Mouse (Mus musculus): ENCODE measurements at regions not wholly inside any gene's neighbourhood (a gene's known extent, or its start where the extent isn't known, plus 50 kb on each side); places are given as distances from the start of the nearest gene placed in this dataset.

DNA sequence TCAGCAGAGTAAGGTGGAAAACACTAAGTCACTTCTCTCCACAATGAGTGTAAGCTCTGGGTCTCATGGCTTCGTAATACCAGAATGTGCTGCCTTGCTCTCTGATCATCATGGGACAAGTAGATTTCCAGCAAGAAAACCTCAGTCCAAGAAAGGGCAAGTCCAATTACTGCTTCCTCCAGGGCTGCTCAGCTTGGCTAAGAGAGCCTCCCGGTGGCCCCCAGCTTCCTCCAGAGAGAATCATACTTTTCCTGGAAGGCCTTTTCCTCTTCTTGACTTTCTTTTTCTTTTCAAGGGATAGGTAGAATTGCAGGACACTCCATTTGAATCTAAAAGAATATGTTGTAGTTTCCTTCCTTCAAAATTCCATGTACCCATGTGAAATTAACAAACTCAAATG, 326.8 kb upstream of the Pbx1 start:
- H3K36me3 ChIP-seq (ENCODE audit: control insufficient read depth, insufficient read depth, low read length): no peaks in the 10 kb centered on the region
- H3K4me2 ChIP-seq (replicated peaks; ENCODE audit: low read depth, low read length): no peak overlapping the region
- no peak for ATAC-seq (ENCODE audit: low FRiP score, low TSS enrichment)
- 68% methylated on average over 2 of the region's 2 CpGs for WGBS
- H3K27me3 ChIP-seq (ENCODE audit: control insufficient read depth, insufficient read depth, low read length): no peaks in the 10 kb centered on the region
- no peak overlapping the region for H3K27ac ChIP-seq (ENCODE audit: low read depth, low read length)
- 0 out of 2 replicates have a peak, but pooled peaks cover 3% of the 10 kb centered on the region for H3K4me1 ChIP-seq (ENCODE audit: control insufficient read depth, insufficient read depth, low read length)
- H3K9ac ChIP-seq (ENCODE audit: low read depth, low read length): no peak overlapping the region
- no peaks in the 10 kb centered on the region for H3K9me3 ChIP-seq (ENCODE audit: control insufficient read depth, low read length)
- no peak overlapping the region for H3K4me3 ChIP-seq (ENCODE audit: low read length)

DNA sequence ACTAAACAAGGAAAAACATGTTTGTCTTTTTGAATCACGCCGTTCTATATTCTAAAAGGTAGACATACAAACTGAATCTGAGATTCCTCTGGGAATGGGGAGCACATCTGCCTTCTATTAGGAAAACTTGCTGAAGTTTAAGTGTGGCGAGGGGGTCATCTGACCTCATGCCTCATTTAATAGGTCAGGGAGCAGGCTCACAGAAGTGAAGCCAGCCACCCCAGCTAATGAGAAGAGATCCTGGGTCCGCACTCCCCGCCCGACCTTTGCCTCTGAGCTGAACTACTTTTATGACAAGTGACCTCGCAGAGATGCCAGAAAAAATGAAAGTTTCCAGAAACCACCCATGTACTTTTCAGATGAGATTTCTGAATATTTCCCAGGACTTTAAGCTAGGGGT, 322.1 kb upstream of the Pbx1 start:
- no peak overlapping the region for H3K27ac ChIP-seq (ENCODE audit: low read depth, low read length)
- 0 out of 2 replicates have a peak, but pooled peaks cover 3% of the 10 kb centered on the region for H3K4me1 ChIP-seq (ENCODE audit: control insufficient read depth, insufficient read depth, low read length)
- no peak overlapping the region for H3K9ac ChIP-seq (ENCODE audit: low read depth, low read length)
- no peaks in the 10 kb centered on the region for H3K36me3 ChIP-seq (ENCODE audit: control insufficient read depth, insufficient read depth, low read length)
- no peak overlapping the region for H3K4me2 ChIP-seq (replicated peaks; ENCODE audit: low read depth, low read length)
- H3K27me3 ChIP-seq (ENCODE audit: control insufficient read depth, insufficient read depth, low read length): no peaks in the 10 kb centered on the region
- 26% methylated on average over 7 of the region's 7 CpGs for WGBS
- no peaks in the 10 kb centered on the region for H3K9me3 ChIP-seq (ENCODE audit: control insufficient read depth, low read length)
- H3K4me3 ChIP-seq (ENCODE audit: low read length): no peak overlapping the region
- ATAC-seq (ENCODE audit: low FRiP score, low TSS enrichment): peak; percentile 57; the same call in 1 of the 2 replicates

DNA sequence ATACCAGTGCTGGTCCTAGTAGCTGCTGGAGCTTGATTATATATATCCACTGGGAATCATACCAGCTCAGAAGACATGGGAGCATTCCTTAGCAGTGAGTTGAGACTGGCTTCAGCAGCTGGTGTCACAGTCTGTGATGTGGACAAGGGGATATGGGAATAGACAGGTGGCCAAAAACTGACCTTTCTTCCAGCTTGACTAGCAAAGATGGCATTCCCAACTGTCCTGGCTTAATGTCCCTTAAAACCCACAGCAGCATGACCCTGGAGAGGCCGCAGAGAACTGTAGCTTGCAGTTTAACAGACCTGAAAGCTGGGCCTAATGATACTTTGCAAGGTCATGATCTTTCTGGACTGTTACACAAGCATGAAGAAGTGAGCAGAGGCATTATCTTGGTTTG, 311.4 kb upstream of the Pbx1 start:
- Histone ChIP-seq H3K27ac (ENCODE audit: low read depth, low read length) (no peak overlapping the region), H3K27me3 (ENCODE audit: control insufficient read depth, insufficient read depth, low read length) (no peaks in the 10 kb centered on the region), H3K4me2 (replicated peaks; ENCODE audit: low read depth, low read length) (no peak overlapping the region), H3K36me3 (ENCODE audit: control insufficient read depth, insufficient read depth, low read length) (no peaks in the 10 kb centered on the region), H3K9me3 (ENCODE audit: control insufficient read depth, low read length) (no peaks in the 10 kb centered on the region; the same call in 1 of the 2 replicates), H3K4me3 (ENCODE audit: low read length) (no peak overlapping the region), H3K9ac (ENCODE audit: low read depth, low read length) (no peak overlapping the region), H3K4me1 (ENCODE audit: control insufficient read depth, insufficient read depth, low read length) (no peaks in the 10 kb centered on the region)
- ATAC-seq (ENCODE audit: low FRiP score, low TSS enrichment): peak; percentile 89
- 29% methylated on average over 1 of the region's 1 CpGs for WGBS

- no peak overlapping the region for H3K4me3 ChIP-seq (ENCODE audit: low read length)
- no peak for ATAC-seq (ENCODE audit: low FRiP score, low TSS enrichment)
- H3K4me2 ChIP-seq (replicated peaks; ENCODE audit: low read depth, low read length): no peak overlapping the region
- H3K9ac ChIP-seq (ENCODE audit: low read depth, low read length): no peak overlapping the region
- no peak overlapping the region for H3K27ac ChIP-seq (ENCODE audit: low read depth, low read length)
- 41% methylated on average over 3 of the region's 3 CpGs for WGBS
- H3K4me1 ChIP-seq (ENCODE audit: control insufficient read depth, insufficient read depth, low read length): no peaks in the 10 kb centered on the region
- H3K9me3 ChIP-seq (ENCODE audit: control insufficient read depth, low read length): no peaks in the 10 kb centered on the region
- no peaks in the 10 kb centered on the region for H3K36me3 ChIP-seq (ENCODE audit: control insufficient read depth, insufficient read depth, low read length)
- no peaks in the 10 kb centered on the region for H3K27me3 ChIP-seq (ENCODE audit: control insufficient read depth, insufficient read depth, low read length)
Observed at GRCm38 (mm10) chr1:168738005-168738404, 305.9 kb upstream of the Pbx1 start.

GRCm38 (mm10) chr1:168737277-168737863, 305.3 kb upstream of the Pbx1 start:
- ATAC-seq (ENCODE audit: low FRiP score, low TSS enrichment): no peak
- Histone ChIP-seq H3K27me3 (ENCODE audit: control insufficient read depth, insufficient read depth, low read length) (no peaks in the 10 kb centered on the region), H3K4me3 (ENCODE audit: low read length) (no peak overlapping the region), H3K4me1 (ENCODE audit: control insufficient read depth, insufficient read depth, low read length) (no peaks in the 10 kb centered on the region), H3K9ac (ENCODE audit: low read depth, low read length) (no peak overlapping the region), H3K36me3 (ENCODE audit: control insufficient read depth, insufficient read depth, low read length) (no peaks in the 10 kb centered on the region), H3K4me2 (replicated peaks; ENCODE audit: low read depth, low read length) (no peak overlapping the region), H3K27ac (ENCODE audit: low read depth, low read length) (no peak overlapping the region), H3K9me3 (ENCODE audit: control insufficient read depth, low read length) (no peaks in the 10 kb centered on the region)
- WGBS: 78% methylated on average over 7 of the region's 7 CpGs

DNA sequence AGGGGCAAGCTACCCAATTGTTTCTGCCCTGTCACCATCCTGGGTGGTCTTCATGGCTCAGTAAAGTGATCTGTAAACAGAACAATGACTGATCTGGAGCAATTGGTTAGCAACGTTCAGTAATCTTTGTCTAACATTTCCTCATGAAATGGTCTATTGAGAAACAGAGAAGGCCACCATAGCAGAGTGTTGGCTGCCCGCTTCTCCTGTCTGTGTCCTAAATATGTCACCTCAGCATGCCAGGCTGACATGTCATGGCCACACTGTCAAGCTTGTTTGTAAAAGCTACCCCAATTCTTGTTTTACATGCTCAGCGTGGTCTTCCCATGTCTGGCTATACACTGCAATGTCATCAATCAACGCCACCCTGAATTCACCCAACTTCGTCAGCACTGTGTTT, 301.0 kb upstream of the Pbx1 start:
- H3K9ac ChIP-seq (ENCODE audit: low read depth, low read length): no peak overlapping the region

DNA sequence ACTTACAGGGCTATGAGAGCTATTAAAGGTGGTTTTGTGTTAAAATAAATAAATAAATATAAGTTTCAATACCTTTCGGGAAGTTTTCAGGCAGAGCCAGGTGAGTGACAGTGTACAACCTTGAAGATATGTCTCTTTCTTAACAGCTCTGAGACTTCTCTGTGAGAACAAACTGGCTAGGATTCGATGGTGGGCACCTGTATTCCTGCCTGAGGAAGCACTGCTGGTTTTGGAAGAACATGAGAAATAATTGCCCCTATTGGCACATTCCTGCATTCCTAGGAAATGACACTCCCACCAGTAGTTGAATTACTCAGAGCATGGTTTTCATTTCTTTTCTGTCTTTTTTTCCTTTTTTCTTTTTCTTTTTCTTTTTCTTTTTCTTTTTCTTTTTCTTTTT, 277.8 kb upstream of the Pbx1 start:
- Histone ChIP-seq H3K4me2 (replicated peaks; ENCODE audit: low read depth, low read length) (peak overlapping the region; percentile 38), H3K27me3 (ENCODE audit: control insufficient read depth, insufficient read depth, low read length) (no peaks in the 10 kb centered on the region), H3K36me3 (ENCODE audit: control insufficient read depth, insufficient read depth, low read length) (no peaks in the 10 kb centered on the region), H3K4me1 (ENCODE audit: control insufficient read depth, insufficient read depth, low read length) (peaks cover 20% of the 10 kb centered on the region; the same call in 1 of the 2 replicates), H3K27ac (ENCODE audit: low read depth, low read length) (peak overlapping the region; percentile 94), H3K9me3 (ENCODE audit: control insufficient read depth, low read length) (no peaks in the 10 kb centered on the region), H3K4me3 (ENCODE audit: low read length) (no peak overlapping the region), H3K9ac (ENCODE audit: low read depth, low read length) (no peak overlapping the region)
- 56% methylated on average over 2 of the region's 2 CpGs for WGBS
- no peak for ATAC-seq (ENCODE audit: low FRiP score, low TSS enrichment)

More for the DNA sequence above, 301.0 kb upstream of the Pbx1 start:
- no peaks in the 10 kb centered on the region for H3K4me1 ChIP-seq (ENCODE audit: control insufficient read depth, insufficient read depth, low read length)
- H3K4me3 ChIP-seq (ENCODE audit: low read length): no peak overlapping the region
- no peaks in the 10 kb centered on the region for H3K27me3 ChIP-seq (ENCODE audit: control insufficient read depth, insufficient read depth, low read length)
- 57% methylated on average over 5 of the region's 5 CpGs for WGBS
- ATAC-seq (ENCODE audit: low FRiP score, low TSS enrichment): no peak
- no peak overlapping the region for H3K4me2 ChIP-seq (replicated peaks; ENCODE audit: low read depth, low read length)
- no peak overlapping the region for H3K27ac ChIP-seq (ENCODE audit: low read depth, low read length)
- H3K36me3 ChIP-seq (ENCODE audit: control insufficient read depth, insufficient read depth, low read length): no peaks in the 10 kb centered on the region
- no peaks in the 10 kb centered on the region for H3K9me3 ChIP-seq (ENCODE audit: control insufficient read depth, low read length)

DNA sequence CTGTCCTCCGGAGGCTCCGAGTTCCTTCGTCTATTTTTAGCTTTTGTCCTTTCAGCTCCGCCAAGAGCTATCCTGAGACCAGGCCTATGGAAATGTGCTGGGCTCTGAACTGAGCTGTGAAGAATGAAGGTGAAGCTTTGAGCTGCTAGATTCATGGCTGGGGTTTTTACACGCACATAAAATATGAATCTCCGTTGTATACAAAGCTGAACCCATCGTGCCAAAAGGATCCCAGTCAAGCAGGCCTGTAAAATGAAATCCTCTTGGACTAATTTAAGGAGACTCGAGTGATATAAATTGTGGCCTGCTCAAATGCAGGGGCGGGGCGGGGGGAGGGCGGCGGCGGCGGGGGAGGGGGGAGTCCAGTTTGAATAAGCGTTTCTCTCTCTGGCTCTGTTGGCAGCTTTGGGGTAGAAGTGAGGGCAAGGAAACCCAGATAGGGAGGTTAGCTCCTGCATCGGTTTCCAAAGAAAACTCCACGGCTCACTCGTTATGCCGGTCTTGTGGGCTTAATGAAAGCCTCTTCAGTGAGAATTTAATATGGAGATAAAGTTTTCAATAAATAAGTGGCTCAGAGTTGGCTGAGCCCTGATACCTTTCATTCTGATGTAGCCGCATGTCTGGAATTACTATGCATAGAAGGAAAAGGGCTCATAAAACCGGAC, 277.1 kb upstream of the Pbx1 start:
- Histone ChIP-seq H3K27me3 (ENCODE audit: control insufficient read depth, insufficient read depth, low read length) (no peaks in the 10 kb centered on the region), H3K36me3 (ENCODE audit: control insufficient read depth, insufficient read depth, low read length) (no peaks in the 10 kb centered on the region), H3K4me2 (replicated peaks; ENCODE audit: low read depth, low read length) (peak overlapping the region; percentile 38), H3K4me3 (ENCODE audit: low read length) (no peak overlapping the region), H3K9ac (ENCODE audit: low read depth, low read length) (no peak overlapping the region), H3K4me1 (ENCODE audit: control insufficient read depth, insufficient read depth, low read length) (peaks cover 20% of the 10 kb centered on the region; the same call in 1 of the 2 replicates), H3K9me3 (ENCODE audit: control insufficient read depth, low read length) (no peaks in the 10 kb centered on the region), H3K27ac (ENCODE audit: low read depth, low read length) (peak overlapping the region; percentile 94)
- WGBS: 8% methylated on average over 20 of the region's 21 CpGs
- peak; percentile 48; the same call in 1 of the 2 replicates for ATAC-seq (ENCODE audit: low FRiP score, low TSS enrichment)

- H3K9me3 ChIP-seq (ENCODE audit: control insufficient read depth, low read length): no peaks in the 10 kb centered on the region
- no peaks in the 10 kb centered on the region for H3K36me3 ChIP-seq (ENCODE audit: control insufficient read depth, insufficient read depth, low read length)
- H3K4me2 ChIP-seq (replicated peaks; ENCODE audit: low read depth, low read length): peak overlapping the region; percentile 38
- 24% methylated on average over 11 of the region's 11 CpGs for WGBS
- ATAC-seq (ENCODE audit: low FRiP score, low TSS enrichment): peak; percentile 88
- H3K27me3 ChIP-seq (ENCODE audit: control insufficient read depth, insufficient read depth, low read length): no peaks in the 10 kb centered on the region
- no peak overlapping the region for H3K9ac ChIP-seq (ENCODE audit: low read depth, low read length)
- H3K4me3 ChIP-seq (ENCODE audit: low read length): no peak overlapping the region
- peak overlapping the region; percentile 94 for H3K27ac ChIP-seq (ENCODE audit: low read depth, low read length)
- H3K4me1 ChIP-seq (ENCODE audit: control insufficient read depth, insufficient read depth, low read length): peaks cover 20% of the 10 kb centered on the region; the same call in 1 of the 2 replicates
Observed at GRCm38 (mm10) chr1:168708161-168708865, 276.2 kb upstream of the Pbx1 start.
